Mouse (Mus musculus) heart, embryonic 10.5 days (tissue): ENCODE results near the gene Prkd2. TPM values are rescaled to one million over a fixed set of nuclear protein-coding genes. Genes with fewer than 3 reads are reported as not detected.

Experiments
- DNase-seq: peaks from one replicate; pipeline ENCODE4 v3.0.0-alpha.2; 2017; ENCODE audit warnings: low spot score
- H3K27ac ChIP-seq: fragments of 300-500 bp; sonication (generic); 2 replicates; pipeline ENCODE4 v1.5.1; 2016; ENCODE audit warnings: mild to moderate bottlenecking
- H3K27me3 ChIP-seq: fragments of 300-500 bp; sonication (generic); 2 replicates; pipeline ENCODE4 v1.6.1; 2016; ENCODE audit warnings: mild to moderate bottlenecking; ENCODE audit not compliant: poor library complexity, insufficient read depth, severe bottlenecking
- H3K36me3 ChIP-seq: fragments of 300-500 bp; sonication (generic); 2 replicates; pipeline ENCODE4 v1.6.1; 2016; ENCODE audit warnings: mild to moderate bottlenecking, moderate library complexity
- H3K4me1 ChIP-seq: fragments of 300-500 bp; sonication (generic); 2 replicates; pipeline ENCODE4 v1.6.1; 2016; ENCODE audit warnings: mild to moderate bottlenecking
- H3K4me3 ChIP-seq: fragments of 300-500 bp; sonication (generic); 2 replicates; pipeline ENCODE4 v1.5.1; 2016; ENCODE audit warnings: mild to moderate bottlenecking, moderate library complexity
- H3K9me3 ChIP-seq: fragments of 300-500 bp; sonication (generic); 2 replicates; pipeline ENCODE4 v1.6.1; 2016; ENCODE audit warnings: mild to moderate bottlenecking, moderate library complexity
- WGBS: fragments of 180-500 bp; shearing (Covaris S2); methylation state at CpG from one replicate; pipeline ENCODE4 v1.1.7; 2016; 5-methylcytosine and 5-hydroxymethylcytosine counted together
- polyA plus RNA-seq: library from polyadenylated mRNA; unstranded; fragments of >200 nt; fragmentation: Nextera tagmentation; extraction: Ambion mirVana; gene quantifications from 2 replicates; pipeline ENCODE4 v1.2.1, GENCODE M21; 2016

Gene Prkd2
- polyA plus RNA-seq, 1 experiment from 2014 or later, result 8.9 TPM

DNA sequence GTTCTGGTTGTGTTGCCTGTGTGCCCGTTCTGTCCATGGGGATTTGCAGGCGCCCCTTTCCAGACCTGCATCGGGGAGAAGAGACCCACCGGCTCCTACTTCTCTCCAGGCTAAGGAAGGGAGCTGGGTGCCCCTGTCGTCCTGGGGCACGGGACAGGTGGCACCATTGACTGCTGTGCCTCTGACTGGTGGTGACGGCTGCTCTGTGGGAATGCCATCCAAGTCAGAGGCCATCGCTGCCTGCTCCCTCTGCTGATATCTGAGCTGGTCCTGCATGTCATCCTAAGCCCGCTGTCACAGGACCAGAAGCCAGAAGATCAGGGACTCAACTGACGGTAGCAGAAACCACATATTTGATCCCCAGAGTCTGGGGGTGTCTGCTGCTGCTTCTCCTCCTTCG, 66.2 kb downstream of the Prkd2 start:
- Histone ChIP-seq H3K27me3 (peaks cover 71% of the 10 kb centered on the region), H3K27ac (peak overlapping the region; percentile 47; the same call in 1 of the 2 replicates), H3K4me3 (peak overlapping the region; percentile 25; the same call in 1 of the 2 replicates), H3K36me3 (no peaks in the 10 kb centered on the region), H3K4me1 (peaks cover 56% of the 10 kb centered on the region), H3K9me3 (no peaks in the 10 kb centered on the region)
- DNase-seq, result no peak
- WGBS, result 46% methylated on average over 11 of the region's 11 CpGs

DNA sequence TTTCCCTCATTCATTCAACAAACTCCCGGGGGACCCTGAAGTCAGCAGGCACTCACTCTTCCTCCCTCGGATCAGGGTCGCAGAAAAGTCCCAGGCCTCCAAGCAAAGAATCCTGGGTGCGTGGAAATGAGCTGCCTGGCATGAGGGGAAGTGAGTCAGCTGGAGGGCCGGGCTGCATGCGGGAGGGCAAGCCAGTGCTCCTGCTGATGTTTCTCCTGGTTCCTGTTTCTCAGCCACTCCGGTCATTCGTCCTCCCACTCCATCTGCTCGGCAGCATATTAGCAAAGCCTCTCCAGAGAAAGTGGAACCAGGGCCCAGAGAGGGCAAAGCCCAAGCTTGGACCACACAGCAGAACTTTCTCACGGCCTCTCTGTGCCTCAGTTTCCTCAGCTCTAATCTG, 67.2 kb downstream of the Prkd2 start:
- Histone ChIP-seq H3K4me3 (no peak overlapping the region), H3K36me3 (peaks cover 9% of the 10 kb centered on the region), H3K4me1 (peaks cover 49% of the 10 kb centered on the region), H3K9me3 (no peaks in the 10 kb centered on the region), H3K27ac (no peak overlapping the region), H3K27me3 (peaks cover 63% of the 10 kb centered on the region)
- DNase-seq, result no peak
- WGBS, result 41% methylated on average over 10 of the region's 10 CpGs

DNA sequence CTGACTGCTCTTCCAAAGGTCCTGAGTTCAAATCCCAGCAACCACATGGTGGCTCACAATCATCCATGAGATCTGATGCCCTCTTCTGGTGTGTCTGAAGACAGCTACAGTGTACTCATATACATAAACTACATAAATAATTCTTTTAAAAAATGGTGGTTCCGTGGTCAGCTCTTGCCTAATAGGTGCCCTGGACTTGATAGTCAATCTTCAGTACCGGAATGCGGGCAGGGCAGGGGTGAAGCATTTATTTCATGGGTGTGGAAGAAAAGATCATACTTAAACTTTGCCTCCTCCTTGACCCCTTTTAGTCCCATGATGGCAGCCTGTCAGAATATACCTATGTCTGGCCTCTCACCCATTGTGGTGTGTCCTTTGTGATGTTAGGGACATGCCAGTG, 69.2 kb downstream of the Prkd2 start:
- no peak overlapping the region for H3K27ac ChIP-seq
- DNase-seq, result no peak
- H3K27me3 ChIP-seq, result peaks cover 47% of the 10 kb centered on the region
- H3K4me1 ChIP-seq, result peaks cover 32% of the 10 kb centered on the region
- no peak overlapping the region for H3K4me3 ChIP-seq
- WGBS, result 93% methylated on average over 3 of the region's 3 CpGs
- no peaks in the 10 kb centered on the region for H3K9me3 ChIP-seq
- peaks cover 28% of the 10 kb centered on the region for H3K36me3 ChIP-seq

DNA sequence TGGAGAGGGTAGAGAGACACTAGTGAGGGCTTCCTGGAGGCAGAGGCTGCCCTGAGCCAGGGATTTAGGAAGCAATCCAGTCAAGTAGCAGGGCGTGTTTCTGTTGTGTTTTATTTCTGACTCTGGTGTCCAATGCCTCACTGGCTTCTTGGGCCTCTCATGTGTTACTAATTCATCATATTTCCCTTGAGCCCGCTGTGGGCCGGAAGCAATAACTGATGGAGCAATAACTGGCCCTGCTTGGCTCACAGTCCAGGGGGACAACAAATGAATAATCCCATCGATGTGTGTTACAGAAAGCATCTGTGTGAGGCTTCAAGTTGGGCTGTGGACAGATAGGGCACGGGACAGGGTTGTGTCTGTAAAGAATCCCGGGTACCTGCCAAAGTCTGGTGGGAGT, 69.7 kb downstream of the Prkd2 start:
- Histone ChIP-seq H3K27me3 (peaks cover 43% of the 10 kb centered on the region), H3K9me3 (no peaks in the 10 kb centered on the region), H3K4me1 (peaks cover 32% of the 10 kb centered on the region), H3K27ac (no peak overlapping the region), H3K4me3 (no peak overlapping the region), H3K36me3 (peaks cover 32% of the 10 kb centered on the region)
- 82% methylated on average over 6 of the region's 6 CpGs for WGBS
- no peak for DNase-seq

DNA sequence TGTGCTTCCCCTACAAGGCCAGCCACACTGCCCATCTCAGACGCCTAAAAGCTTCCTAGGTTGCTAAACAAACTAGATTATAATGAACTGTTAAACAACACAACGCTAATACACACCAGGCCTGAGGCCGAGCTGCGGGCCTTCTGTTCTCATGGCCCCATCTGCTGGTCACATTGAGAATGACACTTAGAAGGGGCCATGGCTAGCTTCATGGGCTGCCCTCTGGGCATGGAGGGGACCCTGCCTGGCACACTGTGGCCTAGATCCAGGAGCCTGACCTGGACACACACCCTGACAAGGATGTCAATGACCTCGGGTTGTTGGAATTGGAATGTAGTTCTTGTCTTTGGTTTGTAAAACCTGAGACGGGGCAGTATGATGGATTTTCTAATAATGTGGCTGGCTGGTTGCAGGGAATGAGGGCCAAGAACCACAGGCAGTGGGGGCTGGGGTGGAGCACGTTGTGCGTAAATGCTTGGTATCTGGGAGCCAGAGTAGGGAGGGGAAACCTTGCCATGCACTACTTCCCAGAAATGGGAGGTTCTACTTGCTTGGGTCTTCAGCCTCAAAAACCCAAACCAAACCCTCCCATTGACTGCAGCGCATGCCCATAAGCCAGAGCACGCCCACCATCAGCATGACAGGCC, 71.2 kb downstream of the Prkd2 start:
- Histone ChIP-seq H3K27ac (no peak overlapping the region), H3K4me3 (no peak overlapping the region), H3K36me3 (peaks cover 48% of the 10 kb centered on the region), H3K9me3 (no peaks in the 10 kb centered on the region), H3K27me3 (peaks cover 37% of the 10 kb centered on the region), H3K4me1 (peaks cover 25% of the 10 kb centered on the region)
- 35% methylated on average over 10 of the region's 10 CpGs for WGBS
- DNase-seq, result no peak

DNA sequence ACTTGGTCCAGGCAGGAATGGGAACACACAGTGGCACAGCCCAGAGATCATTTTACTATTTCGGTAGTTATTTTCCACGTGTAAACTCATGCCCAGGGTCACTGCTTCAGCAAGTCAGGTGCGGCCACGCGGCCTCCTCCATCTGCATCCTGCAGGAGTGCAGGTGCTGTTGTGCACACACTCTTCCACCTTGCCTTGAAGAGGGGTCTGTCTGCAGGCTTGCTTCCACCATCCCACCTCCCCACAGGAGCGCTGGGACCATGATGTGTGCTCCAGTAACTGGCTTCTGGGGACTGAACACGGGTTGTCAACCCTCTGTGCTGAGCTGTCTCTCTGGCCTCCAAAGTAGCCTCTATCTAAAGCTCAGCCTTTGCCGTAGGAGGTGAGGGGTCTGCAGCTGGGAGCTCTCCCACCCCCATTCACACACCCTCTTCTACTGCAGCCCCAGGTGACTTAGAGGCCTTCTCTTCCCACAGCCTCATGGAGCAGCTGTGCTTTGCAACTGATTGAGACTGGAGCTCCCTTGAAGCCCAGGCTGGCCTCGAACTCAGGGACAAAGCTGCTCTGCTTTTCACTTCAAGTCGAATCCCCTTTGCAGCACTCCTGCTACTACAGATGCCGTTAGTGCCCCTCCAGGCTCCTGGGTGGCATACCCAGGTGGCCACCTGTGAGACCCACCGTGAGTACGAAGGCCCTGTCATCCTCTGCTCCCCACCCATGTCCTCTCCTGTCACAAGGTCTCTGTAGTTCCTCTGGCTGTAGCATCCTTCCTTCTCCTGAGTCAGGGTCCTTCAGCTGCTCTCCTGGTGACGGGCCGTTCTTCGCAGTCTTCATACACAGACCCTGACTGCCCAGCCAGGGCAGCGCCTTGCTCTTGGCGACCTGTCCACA, 72.0 kb downstream of the Prkd2 start:
- no peak overlapping the region for H3K27ac ChIP-seq
- no peaks in the 10 kb centered on the region for H3K9me3 ChIP-seq
- 83% methylated on average over 18 of the region's 18 CpGs for WGBS
- no peak for DNase-seq
- peaks cover 25% of the 10 kb centered on the region for H3K4me1 ChIP-seq
- H3K36me3 ChIP-seq, result peaks cover 56% of the 10 kb centered on the region
- no peak overlapping the region for H3K4me3 ChIP-seq
- peaks cover 29% of the 10 kb centered on the region for H3K27me3 ChIP-seq

DNA sequence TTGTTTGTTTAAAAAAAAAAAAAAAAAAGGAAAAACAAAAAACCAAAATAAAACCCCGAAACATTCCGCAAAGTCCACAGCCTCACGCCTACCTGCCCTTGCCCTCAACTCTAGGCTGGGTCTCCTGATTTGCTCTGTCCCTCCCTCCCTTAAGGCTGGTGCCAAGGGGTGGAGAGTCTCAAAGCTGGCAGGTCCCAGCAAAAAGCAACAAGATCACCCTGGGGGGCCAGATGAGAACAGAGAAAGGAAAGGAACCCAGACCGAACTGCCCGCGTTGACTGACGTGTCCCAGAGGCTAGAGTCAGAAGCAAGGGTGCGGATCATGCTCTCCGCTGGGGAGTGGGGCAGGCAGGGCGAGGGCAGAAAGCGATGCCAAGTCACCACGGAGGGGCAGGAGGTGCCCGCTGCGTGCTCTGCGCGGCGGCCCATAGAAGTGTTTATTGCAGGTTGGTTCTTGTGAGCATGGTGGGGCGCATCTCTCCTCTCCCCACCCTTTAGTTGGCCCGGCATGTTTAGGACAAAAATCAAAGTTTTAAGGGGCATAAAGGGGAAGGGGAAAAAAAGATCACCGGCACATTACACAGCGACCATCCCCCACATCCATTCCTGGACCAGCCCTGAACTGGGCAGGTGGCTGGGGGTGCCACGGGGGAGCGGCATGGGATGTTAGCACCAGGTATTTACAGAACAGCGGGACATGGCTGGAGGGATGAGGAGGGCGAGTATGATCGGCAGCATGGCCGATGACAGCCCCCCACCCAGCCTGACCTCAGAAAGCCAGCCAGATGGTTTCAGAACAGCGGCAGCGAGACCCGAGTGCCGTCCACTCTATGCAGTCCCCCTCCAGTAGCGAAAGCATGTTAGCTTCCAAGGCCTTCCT, 73.0 kb downstream of the Prkd2 start:
- 86% methylated on average over 32 of the region's 32 CpGs for WGBS
- Histone ChIP-seq H3K27me3 (peaks cover 21% of the 10 kb centered on the region), H3K27ac (no peak overlapping the region), H3K9me3 (no peaks in the 10 kb centered on the region), H3K4me1 (peaks cover 28% of the 10 kb centered on the region), H3K36me3 (peaks cover 60% of the 10 kb centered on the region), H3K4me3 (no peak overlapping the region)
- DNase-seq, result no peak

DNA sequence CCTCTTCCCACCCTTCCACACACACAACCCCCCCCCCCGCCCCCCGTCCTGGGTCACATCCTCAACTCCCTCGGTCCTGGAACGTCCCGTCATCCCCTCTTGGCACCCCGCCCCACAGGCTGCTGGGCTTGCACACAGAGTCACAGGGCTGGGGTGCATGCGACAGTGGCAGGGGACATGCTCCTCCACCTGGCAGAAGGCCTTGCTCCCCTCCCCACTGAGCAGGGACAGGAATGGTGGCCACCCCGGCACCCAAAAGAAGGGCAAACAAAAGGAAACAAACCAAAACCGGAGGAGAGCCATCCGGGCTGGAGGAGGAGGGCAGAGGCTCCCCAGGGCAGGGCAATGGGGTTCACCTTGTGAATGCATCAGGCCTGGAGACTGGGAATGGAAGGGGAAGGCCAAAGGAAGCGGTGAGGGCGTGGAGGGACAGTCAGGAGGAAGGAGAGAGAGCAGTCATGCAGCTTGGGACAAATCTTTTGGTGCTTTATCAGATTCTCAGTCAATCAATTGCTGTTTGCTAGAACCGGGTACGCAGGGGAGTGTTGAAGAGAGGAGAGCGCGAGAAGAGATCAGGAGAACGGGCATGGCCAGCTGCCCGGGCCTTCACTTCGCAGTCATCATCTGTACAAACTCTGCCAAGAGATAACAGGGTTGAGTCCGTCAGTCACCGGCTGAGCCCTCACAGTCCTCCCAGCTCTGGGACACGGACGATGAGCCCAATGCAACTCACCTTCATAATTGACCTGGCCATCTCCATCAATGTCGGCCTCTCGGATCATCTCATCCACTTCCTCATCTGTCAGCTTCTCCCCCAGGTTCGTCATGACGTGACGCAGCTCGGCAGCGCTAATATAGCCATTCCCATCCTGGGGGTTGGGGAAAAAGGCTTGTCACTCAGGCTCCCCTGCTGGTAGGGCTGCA, 73.9 kb downstream of the Prkd2 start:
- peaks cover 37% of the 10 kb centered on the region for H3K4me1 ChIP-seq
- H3K36me3 ChIP-seq, result peaks cover 63% of the 10 kb centered on the region

DNA sequence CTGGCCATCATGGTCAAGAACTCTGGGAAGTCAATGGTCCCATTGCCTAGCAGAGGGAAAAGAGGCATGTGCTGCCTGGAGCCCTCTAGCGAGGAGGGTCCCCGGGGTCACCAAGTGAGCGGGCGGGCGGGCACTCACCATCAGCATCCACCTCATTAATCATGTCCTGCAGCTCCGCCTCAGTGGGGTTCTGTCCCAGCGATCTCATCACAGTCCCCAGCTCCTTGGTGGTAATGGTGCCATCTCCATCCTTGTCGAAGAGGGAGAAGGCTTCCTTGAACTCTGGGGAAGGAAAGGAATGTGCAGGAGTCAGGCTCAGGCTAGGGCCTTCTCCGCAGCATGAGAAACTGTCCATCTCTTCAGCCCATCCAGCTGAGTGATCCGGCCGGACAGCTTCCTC, 74.7 kb downstream of the Prkd2 start:
- Histone ChIP-seq H3K4me3 (no peak overlapping the region), H3K27me3 (peaks cover 8% of the 10 kb centered on the region), H3K36me3 (peaks cover 71% of the 10 kb centered on the region), H3K27ac (no peak overlapping the region), H3K9me3 (no peaks in the 10 kb centered on the region), H3K4me1 (peaks cover 46% of the 10 kb centered on the region)
- no peak for DNase-seq
- 78% methylated on average over 11 of the region's 11 CpGs for WGBS

More for the DNA sequence above, 73.9 kb downstream of the Prkd2 start:
- 71% methylated on average over 30 of the region's 30 CpGs for WGBS
- no peak for DNase-seq
- Histone ChIP-seq H3K27me3 (peaks cover 15% of the 10 kb centered on the region), H3K9me3 (no peaks in the 10 kb centered on the region), H3K27ac (no peak overlapping the region), H3K4me3 (no peak overlapping the region)

DNA sequence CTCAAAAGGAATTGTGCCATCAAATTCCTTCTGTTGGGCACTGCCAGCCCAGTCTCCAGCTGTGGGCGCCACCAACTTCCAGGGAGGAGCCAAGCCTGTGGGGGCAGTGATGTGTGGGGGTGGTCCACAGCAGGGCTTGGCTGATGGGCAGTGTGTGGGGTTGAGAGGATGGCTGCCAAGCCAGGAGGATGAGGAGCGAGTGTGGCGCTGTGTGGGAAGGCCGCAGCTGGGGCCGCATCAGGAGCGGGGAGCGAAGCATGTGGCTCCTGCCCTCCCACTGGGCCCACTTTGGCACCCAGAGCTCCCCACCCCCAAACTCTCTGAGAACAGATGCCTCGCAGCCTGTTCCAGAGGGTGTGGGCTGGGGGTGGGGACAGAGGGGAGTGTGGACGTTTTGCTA, 75.3 kb downstream of the Prkd2 start:
- H3K27me3 ChIP-seq, result peaks cover 2% of the 10 kb centered on the region
- DNase-seq, result no peak
- H3K9me3 ChIP-seq, result no peaks in the 10 kb centered on the region
- no peak overlapping the region for H3K4me3 ChIP-seq
- WGBS, result 88% methylated on average over 9 of the region's 9 CpGs
- no peak overlapping the region for H3K27ac ChIP-seq
- peaks cover 51% of the 10 kb centered on the region for H3K4me1 ChIP-seq
- peaks cover 71% of the 10 kb centered on the region for H3K36me3 ChIP-seq

DNA sequence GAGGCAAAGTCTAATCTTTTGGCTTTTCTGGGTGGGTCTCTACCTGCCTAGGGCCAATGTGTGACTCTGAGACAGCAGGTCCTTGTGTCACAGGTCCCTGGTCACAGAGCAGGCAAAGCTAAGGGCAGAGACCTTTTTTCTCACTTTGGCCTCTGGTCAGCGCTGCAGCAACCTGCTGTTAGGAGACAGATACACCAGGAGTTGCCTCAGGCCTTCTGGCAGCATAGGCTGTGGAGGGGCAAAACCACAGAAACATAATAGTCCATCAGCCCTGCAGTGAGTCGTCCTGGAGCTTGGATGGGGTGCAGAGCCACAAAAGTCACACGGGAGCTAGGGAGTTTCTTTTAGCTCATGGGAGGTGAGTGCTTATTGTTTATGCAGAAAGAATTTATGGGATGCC, 76.0 kb downstream of the Prkd2 start:
- H3K4me1 ChIP-seq, result peaks cover 53% of the 10 kb centered on the region
- no peaks in the 10 kb centered on the region for H3K9me3 ChIP-seq
- no peak for DNase-seq
- peaks cover 71% of the 10 kb centered on the region for H3K36me3 ChIP-seq
- H3K27ac ChIP-seq, result no peak overlapping the region
- no peaks in the 10 kb centered on the region for H3K27me3 ChIP-seq
- 89% methylated on average over 3 of the region's 3 CpGs for WGBS
- H3K4me3 ChIP-seq, result no peak overlapping the region
